Mouse (Mus musculus): ENCODE measurements around the gene Guk1. TPM values are rescaled to one million over a fixed set of nuclear protein-coding genes. Genes with fewer than 3 reads are reported as not detected.
"Not testable (repeated sequence)": the region's sequence is repeated elsewhere in the genome, so short reads cannot be mapped to it uniquely, and the experiment has no call there.

Gene Guk1
- polyA plus RNA-seq, 1 experiment from 2014 or later: 141 TPM

DNA sequence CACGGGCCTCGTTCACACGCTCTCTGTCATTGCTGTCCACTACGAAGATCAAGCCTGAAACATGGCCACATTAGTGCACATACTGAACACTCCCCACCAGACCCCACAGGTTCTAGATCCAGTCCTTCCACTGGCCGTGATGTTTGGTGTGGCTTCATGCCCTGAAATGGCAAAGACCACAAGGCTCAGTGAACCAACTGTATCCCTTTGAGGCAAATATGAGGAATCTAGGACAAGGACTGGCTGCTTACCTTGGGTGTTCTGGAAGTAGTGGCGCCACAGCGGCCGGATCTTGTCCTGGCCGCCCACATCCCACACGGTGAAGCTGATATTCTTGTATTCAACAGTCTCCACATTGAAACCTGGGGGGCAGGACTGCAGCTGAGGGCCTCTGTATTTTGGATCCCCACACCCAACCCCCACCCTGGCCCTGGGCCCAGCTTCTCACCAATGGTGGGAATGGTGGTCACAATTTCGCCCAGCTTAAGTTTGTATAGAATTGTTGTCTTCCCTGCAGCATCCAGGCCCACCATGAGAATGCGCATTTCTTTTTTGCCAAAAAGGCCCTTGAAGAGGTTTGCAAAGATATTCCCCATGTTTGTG, 21.0 kb upstream of the Guk1 start:
- Histone ChIP-seq H3K4me1 (ENCODE audit: insufficient read depth, low read length) (peaks cover 23% of the 10 kb centered on the region), H3K4me3 (ENCODE audit: low read length) (no peak overlapping the region), H3K4me2 (replicated peaks; ENCODE audit: low read depth, low read length) (no peak overlapping the region), H3K27me3 (ENCODE audit: insufficient read depth, low read length) (no peaks in the 10 kb centered on the region), H3K9me3 (ENCODE audit: low read length) (no peaks in the 10 kb centered on the region), H3K9ac (replicated peaks; ENCODE audit: low read length) (no peak overlapping the region), H3K36me3 (ENCODE audit: insufficient read depth, low read length) (peaks cover 48% of the 10 kb centered on the region), H3K27ac (ENCODE audit: low read length) (no peak overlapping the region)
- ATAC-seq (ENCODE audit: low FRiP score, low TSS enrichment): no peak
- WGBS: 89% methylated on average over 12 of the region's 12 CpGs

DNA sequence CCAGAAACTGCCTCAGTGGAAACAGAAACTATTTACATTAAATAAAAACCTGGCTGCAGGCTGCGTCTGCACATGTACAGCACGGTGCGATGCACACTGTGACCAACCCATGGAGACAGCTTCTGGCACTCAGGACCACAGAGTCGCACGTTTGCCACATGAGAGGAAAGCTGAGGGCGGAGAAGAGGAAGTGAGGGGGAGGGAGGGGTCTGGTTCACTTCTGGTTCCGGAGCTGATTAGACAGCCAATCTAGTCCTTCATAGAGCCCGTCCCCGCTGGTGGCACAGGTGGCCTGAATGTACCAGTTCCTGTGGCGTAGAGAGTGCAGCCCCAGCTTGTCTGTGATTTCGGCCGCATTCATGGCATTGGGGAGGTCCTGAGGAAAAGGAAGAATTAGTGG, 20.3 kb upstream of the Guk1 start:
- peaks cover 44% of the 10 kb centered on the region for H3K36me3 ChIP-seq (ENCODE audit: insufficient read depth, low read length)
- H3K4me2 ChIP-seq (replicated peaks; ENCODE audit: low read depth, low read length); ATAC-seq (ENCODE audit: low FRiP score, low TSS enrichment); H3K27ac ChIP-seq (ENCODE audit: low read length); H3K9me3 ChIP-seq (ENCODE audit: low read length); H3K4me3 ChIP-seq (ENCODE audit: low read length); H3K27me3 ChIP-seq (ENCODE audit: insufficient read depth, low read length); H3K9ac ChIP-seq (replicated peaks; ENCODE audit: low read length): not testable (repeated sequence)
- WGBS: 74% methylated on average over 12 of the region's 12 CpGs
- H3K4me1 ChIP-seq (ENCODE audit: insufficient read depth, low read length): peaks cover 24% of the 10 kb centered on the region; the same call in 1 of the 2 replicates

DNA sequence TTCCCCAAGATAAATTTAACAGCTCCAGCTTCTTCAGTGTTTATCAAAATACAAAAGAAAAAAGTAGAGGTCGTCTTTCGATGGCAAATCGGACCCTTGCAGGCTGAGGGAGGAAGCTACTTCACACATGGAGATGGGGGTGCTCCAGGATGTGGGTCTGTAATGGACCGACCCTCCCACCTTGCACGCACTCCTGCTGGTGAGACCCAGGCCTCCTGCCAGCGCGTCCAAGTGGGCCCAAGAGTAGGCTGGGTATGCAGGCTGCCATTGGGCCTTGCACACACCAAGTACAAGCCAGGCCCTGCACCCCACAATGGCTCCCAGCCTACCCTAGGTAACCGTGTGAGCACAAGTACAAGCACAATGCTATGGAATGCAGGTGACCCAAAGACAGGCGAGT, 19.5 kb upstream of the Guk1 start:
- H3K27me3 ChIP-seq (ENCODE audit: insufficient read depth, low read length); H3K27ac ChIP-seq (ENCODE audit: low read length); ATAC-seq (ENCODE audit: low FRiP score, low TSS enrichment); H3K4me2 ChIP-seq (replicated peaks; ENCODE audit: low read depth, low read length); H3K9ac ChIP-seq (replicated peaks; ENCODE audit: low read length); H3K4me3 ChIP-seq (ENCODE audit: low read length); H3K9me3 ChIP-seq (ENCODE audit: low read length): not testable (repeated sequence)
- 86% methylated on average over 9 of the region's 9 CpGs for WGBS
- H3K4me1 ChIP-seq (ENCODE audit: insufficient read depth, low read length): peaks cover 21% of the 10 kb centered on the region; the same call in 1 of the 2 replicates
- H3K36me3 ChIP-seq (ENCODE audit: insufficient read depth, low read length): peaks cover 42% of the 10 kb centered on the region

DNA sequence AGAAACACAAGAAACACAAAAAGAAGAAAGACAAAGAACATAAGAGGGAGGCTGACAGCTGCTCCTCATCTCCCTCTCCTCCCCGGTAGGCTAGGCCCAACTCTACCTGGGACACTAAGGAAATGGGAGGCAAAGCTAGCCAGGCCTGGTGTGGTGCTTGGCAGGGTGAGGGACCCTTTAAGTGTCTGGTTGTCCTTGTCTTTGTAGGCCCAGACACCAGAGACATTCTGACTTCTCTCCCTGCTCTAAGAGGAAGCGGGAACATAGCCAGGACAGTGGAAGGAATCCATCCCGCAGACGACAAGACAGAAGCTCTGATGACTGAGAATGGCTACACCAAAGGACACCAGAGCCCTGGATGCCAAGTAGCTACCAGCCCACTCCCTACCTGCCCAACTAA, 18.0 kb upstream of the Guk1 start:
- no peak for ATAC-seq (ENCODE audit: low FRiP score, low TSS enrichment)
- H3K27ac ChIP-seq (ENCODE audit: low read length): no peak overlapping the region
- 78% methylated on average over 4 of the region's 4 CpGs for WGBS
- peaks cover 21% of the 10 kb centered on the region; the same call in 1 of the 2 replicates for H3K4me1 ChIP-seq (ENCODE audit: insufficient read depth, low read length)
- H3K4me2 ChIP-seq (replicated peaks; ENCODE audit: low read depth, low read length): no peak overlapping the region
- H3K9ac ChIP-seq (replicated peaks; ENCODE audit: low read length): no peak overlapping the region
- H3K27me3 ChIP-seq (ENCODE audit: insufficient read depth, low read length): no peaks in the 10 kb centered on the region
- H3K4me3 ChIP-seq (ENCODE audit: low read length): no peak overlapping the region
- peaks cover 49% of the 10 kb centered on the region for H3K36me3 ChIP-seq (ENCODE audit: insufficient read depth, low read length)
- H3K9me3 ChIP-seq (ENCODE audit: low read length): no peaks in the 10 kb centered on the region

DNA sequence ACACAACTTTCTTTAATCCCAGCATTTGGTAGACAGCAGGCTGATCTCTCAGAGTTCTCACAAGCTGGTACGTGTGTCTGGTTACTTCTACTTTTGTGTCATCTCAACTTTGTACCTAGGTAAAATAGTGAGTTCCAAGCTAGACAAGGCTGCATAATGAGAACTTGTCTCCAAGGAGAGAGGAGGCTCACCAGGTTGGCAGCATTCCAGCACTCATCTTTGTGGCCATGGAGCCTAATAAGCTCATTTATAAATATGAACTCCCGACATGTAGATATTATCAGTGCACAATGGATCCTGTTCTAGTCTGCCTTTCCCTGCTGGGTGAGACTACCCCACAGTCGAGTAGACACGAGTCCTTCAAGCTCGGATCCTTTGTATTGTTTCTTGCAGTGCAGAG, 17.6 kb upstream of the Guk1 start:
- H3K27me3 ChIP-seq (ENCODE audit: insufficient read depth, low read length): no peaks in the 10 kb centered on the region
- H3K4me2 ChIP-seq (replicated peaks; ENCODE audit: low read depth, low read length): peak overlapping the region; percentile 87
- H3K9ac ChIP-seq (replicated peaks; ENCODE audit: low read length): no peak overlapping the region
- H3K4me1 ChIP-seq (ENCODE audit: insufficient read depth, low read length): peaks cover 21% of the 10 kb centered on the region; the same call in 1 of the 2 replicates
- H3K36me3 ChIP-seq (ENCODE audit: insufficient read depth, low read length): peaks cover 46% of the 10 kb centered on the region
- no peak for ATAC-seq (ENCODE audit: low FRiP score, low TSS enrichment)
- peak overlapping the region; percentile 66; the same call in 1 of the 2 replicates for H3K4me3 ChIP-seq (ENCODE audit: low read length)
- 64% methylated on average over 5 of the region's 5 CpGs for WGBS
- H3K9me3 ChIP-seq (ENCODE audit: low read length): no peaks in the 10 kb centered on the region
- H3K27ac ChIP-seq (ENCODE audit: low read length): no peak overlapping the region

DNA sequence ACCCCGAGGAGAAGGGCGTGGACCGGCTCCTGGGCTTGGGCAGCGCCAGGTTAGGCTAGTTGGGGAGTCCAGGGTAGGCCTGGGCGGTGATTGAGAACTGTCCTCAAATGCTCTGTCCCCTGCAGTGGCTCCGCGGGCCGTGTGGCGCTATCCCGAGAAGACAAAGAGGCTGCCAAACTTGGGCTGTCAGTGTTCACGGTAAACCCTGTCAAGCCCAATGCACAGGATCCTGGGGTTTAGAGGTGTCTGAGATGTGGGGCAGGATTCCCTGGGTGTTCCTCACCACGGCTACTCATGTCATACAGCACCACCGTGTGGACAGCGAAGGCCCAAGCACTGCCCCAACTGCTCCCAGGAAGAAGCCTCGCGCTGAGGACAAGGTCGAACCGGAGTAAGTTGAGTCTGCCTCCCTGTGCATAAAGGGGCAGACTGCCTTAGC, 17.0 kb upstream of the Guk1 start:
- ATAC-seq (ENCODE audit: low FRiP score, low TSS enrichment): peak; percentile 81
- 6% methylated on average over 18 of the region's 18 CpGs for WGBS
- Histone ChIP-seq H3K27ac (ENCODE audit: low read length) (peak overlapping the region; percentile 91), H3K4me1 (ENCODE audit: insufficient read depth, low read length) (peaks cover 21% of the 10 kb centered on the region; the same call in 1 of the 2 replicates), H3K36me3 (ENCODE audit: insufficient read depth, low read length) (peaks cover 40% of the 10 kb centered on the region), H3K27me3 (ENCODE audit: insufficient read depth, low read length) (no peaks in the 10 kb centered on the region), H3K4me2 (replicated peaks; ENCODE audit: low read depth, low read length) (peak overlapping the region; percentile 87), H3K9me3 (ENCODE audit: low read length) (no peaks in the 10 kb centered on the region), H3K4me3 (ENCODE audit: low read length) (peak overlapping the region; percentile 66), H3K9ac (replicated peaks; ENCODE audit: low read length) (peak overlapping the region; percentile 81)

DNA sequence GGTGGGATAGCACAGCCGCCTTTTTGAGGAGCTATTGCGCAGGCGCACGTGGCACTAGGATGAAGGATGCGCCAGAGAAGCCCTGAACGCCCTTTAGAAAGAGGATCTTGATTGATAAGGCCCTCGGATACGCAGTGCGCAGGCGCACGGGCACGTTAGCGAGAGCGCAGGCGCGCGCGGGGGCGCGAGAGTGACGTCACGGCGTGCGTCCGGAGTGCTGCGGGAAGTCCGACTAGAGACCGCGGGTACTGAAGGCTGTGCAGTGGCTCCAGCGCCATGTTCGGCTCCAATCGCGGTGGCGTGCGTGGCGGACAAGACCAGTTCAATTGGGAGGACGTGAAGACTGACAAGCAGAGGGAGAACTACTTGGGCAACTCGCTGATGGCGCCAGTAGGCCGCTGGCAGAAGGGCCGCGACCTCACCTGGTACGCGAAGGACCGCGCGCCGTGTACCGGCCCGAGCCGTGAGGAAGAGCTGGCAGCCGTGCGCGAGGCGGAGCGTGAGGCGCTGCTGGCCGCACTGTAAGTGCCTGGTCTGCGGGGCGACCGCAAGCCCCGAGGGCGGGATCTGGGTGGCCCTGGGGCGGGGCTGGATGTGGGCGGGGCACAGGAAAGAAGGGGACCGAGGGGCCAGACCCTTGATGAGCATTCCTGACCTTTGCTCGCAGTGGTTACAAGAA, 16.3 kb upstream of the Guk1 start, which contains the start of gene 2310033P09Rik:
Gene 2310033P09Rik (plus strand): TSS at position 169 of the 679 bp plus-strand sequence.
- WGBS: under 1% methylated on average over 67 of the region's 67 CpGs
- H3K4me2 ChIP-seq (replicated peaks; ENCODE audit: low read depth, low read length): peak within 1 kb of the TSS; percentile 87
- H3K9me3 ChIP-seq (ENCODE audit: low read length): no peaks in the 10 kb centered on the region
- H3K9ac ChIP-seq (replicated peaks; ENCODE audit: low read length): peak within 1 kb of the TSS; percentile 81
- H3K4me1 ChIP-seq (ENCODE audit: insufficient read depth, low read length): peaks cover 21% of the 10 kb centered on the region; the same call in 1 of the 2 replicates
- peak within 1 kb of the TSS; percentile 91 for H3K27ac ChIP-seq (ENCODE audit: low read length)
- no peaks in the 10 kb centered on the region for H3K27me3 ChIP-seq (ENCODE audit: insufficient read depth, low read length)
- peak within 1 kb of the TSS; percentile 66 for H3K4me3 ChIP-seq (ENCODE audit: low read length)
- ATAC-seq (ENCODE audit: low FRiP score, low TSS enrichment): peak; percentile 87
- H3K36me3 ChIP-seq (ENCODE audit: insufficient read depth, low read length): peaks cover 39% of the 10 kb centered on the region

DNA sequence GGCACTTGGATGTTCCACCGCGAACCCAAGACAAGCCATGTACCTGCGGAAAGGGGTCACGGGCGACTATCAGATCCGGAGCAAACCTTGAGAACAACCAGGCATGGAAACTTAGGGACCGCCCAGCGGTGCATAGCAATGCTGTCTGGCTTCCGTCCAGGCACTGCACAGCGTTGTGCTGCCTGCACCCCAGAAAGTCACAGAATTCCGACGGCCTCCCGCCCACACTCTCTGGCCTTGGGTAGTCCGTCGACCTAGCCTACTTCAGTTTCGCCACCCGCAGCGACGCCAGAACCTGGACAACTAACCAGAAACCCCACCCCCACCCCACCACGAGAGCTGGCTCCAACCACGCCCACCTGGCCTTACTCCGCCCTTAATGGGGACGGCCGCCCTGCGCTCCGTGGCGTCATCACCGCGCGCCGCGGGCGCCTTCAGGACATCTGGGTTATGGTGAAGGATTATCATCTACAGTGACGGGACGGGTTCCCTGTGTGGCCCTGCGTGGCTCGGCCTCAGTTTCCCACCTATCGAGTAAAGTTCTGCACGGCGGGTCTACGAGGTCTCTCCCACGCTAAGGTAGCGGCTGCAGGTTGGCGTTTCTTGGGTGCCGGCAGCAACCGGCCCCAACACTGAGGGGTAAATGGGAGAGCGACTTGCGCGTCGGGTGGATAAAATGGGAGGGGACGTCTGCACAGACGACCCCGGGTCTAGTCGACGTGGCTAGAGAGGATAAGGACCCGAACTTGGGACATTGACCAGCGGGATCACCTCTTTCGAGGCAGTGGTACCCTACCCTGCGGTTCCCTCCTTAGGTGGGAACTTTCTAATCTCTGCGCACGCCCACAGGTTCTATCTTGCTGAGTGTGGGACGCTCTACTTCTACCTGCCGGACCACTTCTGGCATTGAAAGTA, 10.3 kb upstream of the Guk1 start, which contains the start of gene Mrpl55:
Gene Mrpl55 (plus strand): TSS at position 406 of the 915 bp plus-strand sequence.
- no peaks in the 10 kb centered on the region for H3K9me3 ChIP-seq (ENCODE audit: low read length)
- H3K4me2 ChIP-seq (replicated peaks; ENCODE audit: low read depth, low read length): peak within 1 kb of the TSS; percentile 88
- peak within 1 kb of the TSS; percentile 89 for H3K9ac ChIP-seq (replicated peaks; ENCODE audit: low read length)
- H3K4me3 ChIP-seq (ENCODE audit: low read length): peak within 1 kb of the TSS; percentile 91
- H3K4me1 ChIP-seq (ENCODE audit: insufficient read depth, low read length): peaks cover 13% of the 10 kb centered on the region
- peak; percentile 93 for ATAC-seq (ENCODE audit: low FRiP score, low TSS enrichment)
- no peaks in the 10 kb centered on the region for H3K27me3 ChIP-seq (ENCODE audit: insufficient read depth, low read length)
- under 1% methylated on average over 63 of the region's 63 CpGs for WGBS
- peaks cover 12% of the 10 kb centered on the region for H3K36me3 ChIP-seq (ENCODE audit: insufficient read depth, low read length)
- peak within 1 kb of the TSS; percentile 78 for H3K27ac ChIP-seq (ENCODE audit: low read length)

DNA sequence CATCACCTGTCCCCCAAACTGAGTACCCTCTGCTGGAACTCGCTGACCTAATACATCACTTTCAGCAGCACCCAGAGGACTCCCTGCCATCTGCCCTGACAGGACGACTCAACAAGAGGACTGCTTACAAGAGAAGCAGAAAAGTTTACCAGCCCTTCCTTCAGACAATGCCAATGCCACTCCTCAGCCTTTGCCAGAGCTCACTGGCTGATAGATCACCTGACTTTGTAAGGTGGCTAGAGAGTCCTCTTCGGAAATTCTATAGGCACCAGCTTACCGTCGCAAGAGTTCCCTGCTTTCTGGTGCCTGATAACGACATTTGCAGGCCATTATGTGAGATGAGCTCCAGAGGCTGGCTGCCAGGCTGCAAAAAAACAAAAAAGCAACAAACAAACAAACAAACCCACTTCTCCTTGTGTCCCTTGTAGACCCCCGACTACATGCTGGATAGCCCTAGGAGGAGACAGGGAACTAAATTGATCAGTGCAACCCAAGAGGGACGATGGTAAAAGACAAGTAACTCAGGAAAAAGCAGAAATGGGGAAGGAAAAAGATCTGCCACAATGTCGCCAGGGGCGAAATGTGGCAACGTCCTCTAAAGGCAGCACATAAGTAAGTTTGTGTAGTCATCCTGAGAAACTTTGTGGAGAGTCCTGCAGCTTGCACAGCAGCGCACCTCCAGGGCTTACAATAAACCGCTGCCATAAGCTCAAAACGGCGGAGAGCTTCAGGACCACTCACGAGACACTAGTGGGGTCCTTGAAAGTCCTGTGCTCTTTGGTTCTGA, 9.4 kb upstream of the Guk1 start:
- peak overlapping the region; percentile 78 for H3K27ac ChIP-seq (ENCODE audit: low read length)
- no peaks in the 10 kb centered on the region for H3K9me3 ChIP-seq (ENCODE audit: low read length)
- peaks cover 10% of the 10 kb centered on the region for H3K36me3 ChIP-seq (ENCODE audit: insufficient read depth, low read length)
- H3K4me3 ChIP-seq (ENCODE audit: low read length): peak overlapping the region; percentile 91
- 0 out of 2 replicates have a peak, but pooled peaks have one; percentile 4 for ATAC-seq (ENCODE audit: low FRiP score, low TSS enrichment)
- H3K4me2 ChIP-seq (replicated peaks; ENCODE audit: low read depth, low read length): peak overlapping the region; percentile 88
- WGBS: 30% methylated on average over 16 of the region's 16 CpGs
- H3K4me1 ChIP-seq (ENCODE audit: insufficient read depth, low read length): peaks cover 13% of the 10 kb centered on the region
- H3K9ac ChIP-seq (replicated peaks; ENCODE audit: low read length): peak overlapping the region; percentile 89
- H3K27me3 ChIP-seq (ENCODE audit: insufficient read depth, low read length): no peaks in the 10 kb centered on the region

All from kidney, embryonic 16.5 days (tissue).